Mouse (Mus musculus) cerebellum, adult 2 months (tissue): Measurements from ENCODE around the gene Wfdc3.

Source experiments
- CTCF ChIP-seq: fragments of 200-500 bp; IDR thresholded peaks from 2 replicates; pipeline ENCODE4 v1.5.1; 2011; ENCODE audit warnings: low read depth, mild to moderate bottlenecking, control low read depth, low read length, moderate library complexity, borderline replicate concordance; ENCODE audit not compliant: insufficient read depth
- POLR2A ChIP-seq: fragments of 200-500 bp; IDR thresholded peaks from 2 replicates; pipeline ENCODE4 v1.6.1; 2011; ENCODE audit warnings: low read length, control low read depth, borderline replicate concordance; ENCODE audit not compliant: insufficient read depth

GRCm38 (mm10) chr2:164791841-164792261 is 46.1 kb upstream of the Wfdc3 start:
- TF ChIP-seq CTCF (no peak), POLR2A (no peak)
